Mouse (Mus musculus): ENCODE results near the gene Rer1. TPM values are rescaled to one million over a fixed set of nuclear protein-coding genes. Genes with fewer than 3 reads are reported as not detected.

The Rer1 gene
- total RNA-seq, 2 experiments from 2014 or later, result 62.2 to 67.3 TPM

DNA sequence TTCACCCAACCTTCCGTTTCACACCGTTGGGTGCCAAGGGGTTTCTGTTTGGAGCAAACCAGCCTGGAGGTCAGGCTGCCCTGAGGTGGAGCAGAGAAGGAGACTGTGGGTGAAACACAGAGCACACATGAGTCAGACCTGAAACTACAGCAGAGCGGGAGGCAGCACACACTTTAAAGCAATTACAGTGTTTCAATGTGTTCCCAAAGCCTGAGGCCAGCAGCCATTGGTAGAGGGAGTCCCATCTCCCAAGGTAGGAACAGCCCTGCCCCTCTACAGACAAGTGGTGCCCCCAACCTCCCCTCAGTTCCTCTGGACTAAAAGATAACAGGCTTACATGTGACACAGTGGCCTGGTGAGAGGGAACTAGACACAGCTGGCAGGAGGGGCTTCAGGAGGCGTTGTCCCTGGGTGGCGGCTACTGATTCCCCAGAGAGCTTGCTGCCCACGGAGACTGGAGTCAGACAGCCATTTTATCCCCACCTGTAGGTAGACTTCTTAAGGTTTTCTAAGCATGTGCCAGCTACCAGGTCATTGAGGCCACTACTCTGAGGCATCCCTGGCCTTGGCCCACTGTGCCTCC lies 31.3 kb upstream of the Rer1 start:
- no peak for DNase-seq (ENCODE audit: extremely low spot score in 1 of 2, low spot score in 1 of 2)

DNA sequence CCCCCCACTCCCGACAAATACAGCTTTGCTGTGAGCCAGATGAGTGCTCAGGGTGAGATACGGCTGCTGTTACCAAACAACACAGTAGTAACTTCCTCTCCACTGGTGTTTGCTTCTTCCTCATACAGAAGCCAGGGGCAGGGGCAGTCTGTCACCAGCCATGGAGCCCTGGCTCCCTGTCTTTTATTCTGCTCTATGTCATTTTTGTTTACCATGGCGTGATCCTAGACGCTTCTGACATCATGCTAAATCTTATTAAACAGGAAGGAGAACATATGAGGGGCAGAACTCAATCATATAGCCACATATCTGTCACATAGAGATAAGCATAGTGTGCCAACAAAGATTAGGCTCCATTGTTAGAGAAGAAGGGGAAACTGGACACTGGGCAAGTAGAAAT lies 30.4 kb upstream of the Rer1 start:
- no peak for DNase-seq (ENCODE audit: extremely low spot score in 1 of 2, low spot score in 1 of 2)

DNA sequence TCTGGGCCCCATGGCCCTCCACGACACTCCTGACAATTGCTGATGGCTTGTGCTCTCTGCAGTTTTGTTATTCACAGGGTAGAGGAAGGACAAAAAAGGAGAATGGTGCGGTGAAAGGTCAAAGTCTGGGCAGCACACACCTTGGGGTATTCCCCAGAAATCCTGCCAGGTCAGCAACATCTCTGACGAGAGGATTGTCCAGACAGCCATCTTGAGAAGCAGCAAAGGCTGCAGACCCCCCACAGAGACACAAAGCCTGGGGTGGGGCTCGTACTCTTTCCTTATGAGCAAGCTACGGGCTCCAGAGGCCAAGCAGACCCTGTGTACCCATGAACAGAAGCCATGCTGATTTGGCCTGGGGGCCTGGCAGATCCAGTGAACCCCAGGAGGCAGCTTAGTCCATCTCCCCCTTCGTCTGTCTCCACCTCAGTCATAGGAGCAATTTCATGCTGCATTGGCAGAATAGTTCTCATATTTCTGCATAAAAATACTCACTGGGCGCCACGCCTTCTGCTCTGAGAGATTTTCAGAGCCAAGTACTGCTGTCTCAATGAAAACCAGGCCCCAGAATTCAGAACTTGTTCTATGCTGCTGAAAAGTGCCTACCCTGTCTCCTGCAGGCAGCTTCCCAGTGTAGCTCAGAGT lies 27.7 kb upstream of the Rer1 start:
- no peak for DNase-seq (ENCODE audit: extremely low spot score in 1 of 2, low spot score in 1 of 2)

DNA sequence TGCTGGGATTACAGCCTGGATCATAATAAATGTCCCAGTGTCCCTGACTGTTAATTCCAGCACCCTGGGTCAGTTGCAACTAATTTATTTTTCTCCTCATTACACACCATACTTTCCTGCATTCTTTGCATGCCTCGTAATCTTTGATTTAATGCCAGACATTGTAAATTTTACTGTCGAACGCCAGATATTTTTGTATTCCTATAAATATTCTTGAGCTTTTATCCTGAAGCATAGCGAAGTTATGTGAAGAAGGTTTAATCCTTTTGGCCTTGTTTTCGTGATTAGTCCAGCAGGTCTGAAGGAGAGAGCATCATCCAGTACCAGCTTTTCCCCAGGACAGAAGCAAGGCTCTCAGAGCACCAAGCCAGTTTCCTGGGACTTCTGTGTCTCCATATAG lies 23.3 kb upstream of the Rer1 start:
- DNase-seq (ENCODE audit: extremely low spot score in 1 of 2, low spot score in 1 of 2), result no peak

DNA sequence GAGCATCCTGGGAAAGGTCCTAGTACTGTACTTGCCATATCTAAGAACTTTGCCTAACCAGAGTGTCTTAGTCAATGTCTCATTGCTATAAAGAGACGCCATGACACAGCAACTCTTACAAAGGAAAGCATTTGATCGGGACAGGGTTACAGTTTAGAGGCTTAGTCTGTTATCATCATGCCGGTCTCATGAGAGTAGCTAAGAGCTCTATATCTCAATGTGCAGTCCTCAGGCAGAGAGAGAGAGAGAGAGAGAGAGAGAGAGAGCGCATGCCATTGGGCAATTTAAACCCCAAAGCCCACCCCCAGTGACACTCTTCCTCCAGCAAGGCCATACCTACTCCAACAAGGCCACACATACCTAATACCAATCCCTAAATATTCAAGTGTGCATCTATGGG lies 21.7 kb upstream of the Rer1 start:
- DNase-seq (ENCODE audit: extremely low spot score in 1 of 2, low spot score in 1 of 2), result no peak

DNA sequence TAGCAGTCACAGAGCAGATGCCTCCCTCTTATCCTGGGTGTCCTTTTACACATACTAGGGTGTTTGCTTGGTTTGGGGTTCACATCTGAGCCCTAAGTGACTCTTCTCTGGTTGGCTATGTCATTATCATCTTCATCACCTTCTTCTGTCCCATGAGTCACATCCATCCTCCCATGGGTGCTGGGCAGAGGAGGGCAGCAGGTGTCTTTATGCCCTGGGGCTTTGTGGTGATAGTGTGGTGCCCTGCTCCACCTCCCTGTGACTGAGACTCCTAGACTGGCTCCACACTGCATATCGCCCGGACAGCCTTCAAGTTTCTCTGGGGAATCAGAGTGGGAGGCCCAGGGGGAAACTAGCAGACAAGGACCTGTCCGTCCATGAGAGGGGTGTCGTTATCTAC lies 12.4 kb upstream of the Rer1 start:
- DNase-seq (ENCODE audit: extremely low spot score in 1 of 2, low spot score in 1 of 2), result no peak

DNA sequence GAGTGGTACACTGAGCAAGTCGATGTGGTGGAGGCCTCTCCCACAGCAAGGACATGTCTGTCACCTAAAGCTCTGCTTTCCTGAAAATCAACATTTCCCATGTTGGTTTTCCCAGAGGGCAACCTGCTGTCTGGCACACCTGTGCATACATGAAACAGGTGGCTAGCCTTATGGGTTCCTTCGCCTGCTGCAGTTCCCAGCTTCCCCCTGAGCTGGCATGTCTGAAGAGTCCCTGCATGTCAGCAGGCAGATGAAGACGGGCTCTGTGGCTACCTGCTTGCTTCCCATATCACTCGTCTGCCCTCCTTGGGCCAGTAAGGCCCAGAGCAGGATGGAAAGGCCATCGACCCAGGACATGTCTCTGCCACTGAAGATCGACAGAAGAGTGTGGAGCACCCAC lies 11.3 kb upstream of the Rer1 start:
- DNase-seq (ENCODE audit: extremely low spot score in 1 of 2, low spot score in 1 of 2), result no peak

DNA sequence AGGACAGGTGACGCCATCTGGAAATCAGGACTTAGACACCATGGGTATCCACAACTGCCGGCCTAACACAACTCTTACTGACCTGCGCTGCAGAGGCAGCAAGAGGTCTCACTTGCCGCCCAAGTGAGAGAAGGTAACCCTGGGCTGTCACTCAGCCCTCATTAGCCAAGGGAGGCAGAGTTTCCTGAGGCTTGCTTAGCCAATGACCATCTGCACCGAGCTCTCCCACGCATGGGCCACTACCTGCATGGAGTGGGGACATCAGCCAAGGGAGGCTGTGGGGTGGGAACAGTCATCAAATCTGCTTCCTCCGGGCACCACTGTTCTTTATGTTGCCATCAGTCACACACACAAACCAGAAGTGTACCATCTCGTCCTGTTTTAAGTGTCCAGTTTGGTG lies 9.8 kb upstream of the Rer1 start:
- no peak for DNase-seq (ENCODE audit: extremely low spot score in 1 of 2, low spot score in 1 of 2)

DNA sequence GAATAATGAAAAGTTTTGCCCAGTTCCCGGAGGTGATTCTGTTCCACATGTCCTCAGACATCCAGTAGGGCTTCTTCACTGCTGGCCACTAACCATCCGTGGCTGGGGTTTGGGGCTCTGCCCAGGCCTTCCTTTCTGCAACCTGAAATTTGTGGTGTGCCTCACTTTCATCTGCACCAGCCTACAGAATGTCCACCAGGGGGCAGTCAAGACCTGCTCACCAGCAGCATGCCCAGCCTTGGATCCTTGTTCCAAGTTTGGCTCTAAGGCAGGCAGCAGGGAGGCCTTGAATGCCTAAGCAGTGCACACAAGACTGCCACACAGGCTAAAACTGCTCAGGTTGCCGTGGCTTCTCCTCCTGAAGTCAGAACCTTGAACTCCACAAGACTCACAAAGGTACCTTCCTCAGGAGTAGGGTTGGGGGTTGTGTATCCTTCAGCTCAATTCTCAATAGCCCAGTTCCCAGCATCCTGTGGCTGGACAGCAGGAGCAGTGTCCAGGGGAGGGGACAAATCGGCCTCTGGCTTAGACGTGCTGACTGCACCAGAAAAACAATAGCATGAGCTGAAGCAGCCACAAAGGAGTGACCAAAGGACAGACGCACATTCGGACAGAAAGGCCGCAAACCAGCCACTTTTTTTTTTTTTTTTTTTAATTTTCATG lies 9.2 kb upstream of the Rer1 start:
- DNase-seq (ENCODE audit: extremely low spot score in 1 of 2, low spot score in 1 of 2), result peak; percentile 70 to 83

DNA sequence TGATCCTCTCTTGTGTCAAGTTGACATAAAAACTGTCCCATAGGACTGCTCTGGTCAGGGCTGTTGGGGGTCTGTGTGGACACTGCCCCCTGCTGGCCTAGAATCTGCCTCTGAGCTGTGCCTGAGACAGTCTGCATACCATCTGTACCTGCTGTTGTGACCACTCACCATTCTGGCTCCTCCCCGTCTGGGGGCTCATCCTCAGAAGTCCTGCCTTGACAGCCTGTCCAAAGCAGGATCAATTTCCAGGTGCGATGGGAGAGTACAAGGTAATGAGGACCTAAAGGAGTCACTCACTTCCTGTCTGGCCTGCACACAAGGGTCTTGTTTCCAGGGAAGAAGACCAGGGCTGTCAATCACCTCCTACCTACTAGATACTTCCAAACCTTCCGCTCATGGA lies 8.4 kb upstream of the Rer1 start:
- DNase-seq (ENCODE audit: extremely low spot score in 1 of 2, low spot score in 1 of 2), result peak in 1 of 2 experiments; percentile 53

DNA sequence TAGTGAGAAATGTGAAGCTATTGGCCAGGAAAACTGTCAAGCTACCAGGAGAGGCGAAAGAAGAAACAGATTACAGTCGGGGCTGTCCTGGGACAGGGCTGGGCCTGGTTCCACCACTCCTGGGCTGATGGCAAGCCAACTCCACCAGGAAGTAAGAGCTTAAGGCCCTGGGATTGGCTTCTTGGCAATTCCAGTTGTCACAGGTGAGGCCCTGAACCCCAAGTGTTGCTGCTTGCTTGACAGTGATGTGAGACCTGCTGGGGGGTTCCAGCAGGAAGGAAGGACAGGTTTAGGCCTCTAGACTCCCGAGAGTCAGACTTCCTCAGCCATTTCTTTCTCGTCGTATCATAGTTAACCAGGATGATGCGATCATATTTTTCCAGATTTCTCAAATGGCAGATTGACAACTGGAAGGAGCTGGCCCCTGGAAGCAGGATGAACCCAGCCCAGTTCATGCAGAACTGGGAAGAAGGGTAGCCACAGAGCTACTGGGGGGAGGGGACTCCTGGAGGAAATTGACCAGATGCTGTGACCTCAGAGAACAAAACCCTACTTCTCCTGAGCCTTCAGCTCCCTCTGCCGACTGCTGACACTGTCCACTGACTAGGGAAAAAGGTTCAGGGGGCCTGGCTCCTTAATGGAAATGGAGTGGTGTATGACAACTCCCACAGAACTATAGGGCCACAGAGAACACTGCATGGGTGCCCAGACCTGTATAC lies 7.4 kb upstream of the Rer1 start:
- DNase-seq (ENCODE audit: extremely low spot score in 1 of 2, low spot score in 1 of 2), result no peak

DNA sequence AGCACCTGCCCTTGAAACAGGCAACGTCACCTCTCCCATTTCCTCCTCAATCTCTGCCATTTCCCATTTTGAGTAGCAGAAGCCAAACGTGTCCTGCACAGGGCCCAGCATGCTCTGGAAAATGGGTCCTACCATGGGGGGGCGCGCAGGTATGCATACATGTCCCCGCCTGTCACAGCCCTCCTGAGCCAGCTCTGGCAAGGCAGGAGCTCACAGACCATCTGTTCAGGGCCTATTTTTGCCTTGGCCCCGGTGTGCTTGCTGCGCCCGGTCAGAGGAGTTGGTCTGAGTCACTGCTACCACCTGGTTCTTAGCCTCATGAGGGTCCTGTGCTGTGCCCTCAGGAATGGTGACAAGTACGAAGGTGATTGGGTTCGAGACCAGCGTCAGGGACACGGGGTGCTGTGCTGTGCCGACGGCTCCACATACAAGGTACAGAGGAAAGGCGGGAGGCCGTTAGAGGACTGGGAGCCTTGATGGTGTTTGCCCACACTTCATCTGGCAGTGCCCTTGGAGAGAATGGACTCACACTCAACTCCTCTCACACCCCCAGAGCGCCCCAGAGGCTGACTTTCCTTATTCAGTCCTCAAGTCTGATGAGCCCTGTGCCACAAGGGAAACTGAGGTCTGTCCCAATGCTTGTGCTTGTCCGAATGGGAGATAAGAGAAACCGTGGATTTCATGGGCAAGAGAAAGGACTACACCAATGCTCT lies 6.7 kb upstream of the Rer1 start:
- DNase-seq (ENCODE audit: extremely low spot score in 1 of 2, low spot score in 1 of 2), result no peak

DNA sequence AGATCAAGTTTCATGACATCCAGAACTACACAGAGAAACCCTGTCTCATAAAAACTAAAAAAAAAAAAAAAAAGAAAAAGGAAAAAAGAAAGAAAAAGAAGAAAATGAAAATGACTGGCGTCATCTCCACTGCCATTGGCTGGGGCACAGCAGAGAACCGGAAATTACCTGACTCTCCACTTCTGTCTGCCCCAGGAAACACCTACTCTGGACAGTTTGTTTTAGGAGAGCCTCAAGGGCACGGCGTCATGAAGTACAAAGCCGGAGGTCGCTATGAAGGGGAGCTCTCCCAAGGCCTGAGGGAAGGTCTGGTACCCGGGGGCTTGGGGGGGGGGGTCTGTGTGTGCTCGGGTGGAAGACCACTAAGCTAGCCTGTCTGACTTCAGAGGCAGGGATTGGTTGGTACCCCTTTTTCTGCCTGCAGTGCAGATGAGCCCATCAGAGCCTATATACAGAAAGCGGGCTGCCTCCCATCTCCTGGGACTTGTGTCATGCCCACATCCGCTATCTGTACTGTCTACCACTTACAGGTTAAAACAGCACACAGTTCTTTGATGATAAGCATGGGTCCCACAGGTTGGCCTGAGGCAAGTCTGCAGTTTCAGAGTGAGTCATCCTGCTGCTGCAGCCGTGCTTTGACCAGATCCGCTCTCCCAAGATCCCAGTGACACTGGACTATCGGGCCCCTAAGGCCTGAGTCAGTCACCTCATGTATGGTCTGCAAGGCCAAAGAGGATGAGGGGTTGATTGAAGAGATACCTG lies 4.7 kb upstream of the Rer1 start:
- DNase-seq (ENCODE audit: extremely low spot score in 1 of 2, low spot score in 1 of 2), result no peak

DNA sequence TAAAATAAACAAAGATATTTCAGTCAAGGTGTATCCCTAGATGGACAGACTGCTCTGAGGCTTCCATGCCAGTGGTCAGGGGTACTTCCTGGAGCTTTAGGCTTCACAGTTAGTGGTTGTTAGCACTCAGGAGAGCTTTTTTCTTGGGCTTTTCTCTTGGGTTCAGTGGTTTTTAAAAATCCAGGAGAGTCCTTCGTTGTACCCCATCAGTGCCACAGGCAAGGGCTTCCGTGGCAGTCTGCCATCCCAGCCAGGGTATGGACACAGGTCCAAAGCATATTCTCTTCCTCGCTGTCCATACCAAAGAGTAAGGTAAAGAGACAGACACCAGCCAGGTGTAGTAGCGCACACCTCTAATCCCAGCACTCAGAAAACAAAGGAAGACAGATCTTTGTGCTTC lies 4.0 kb upstream of the Rer1 start:
- no peak for DNase-seq (ENCODE audit: extremely low spot score in 1 of 2, low spot score in 1 of 2)

DNA sequence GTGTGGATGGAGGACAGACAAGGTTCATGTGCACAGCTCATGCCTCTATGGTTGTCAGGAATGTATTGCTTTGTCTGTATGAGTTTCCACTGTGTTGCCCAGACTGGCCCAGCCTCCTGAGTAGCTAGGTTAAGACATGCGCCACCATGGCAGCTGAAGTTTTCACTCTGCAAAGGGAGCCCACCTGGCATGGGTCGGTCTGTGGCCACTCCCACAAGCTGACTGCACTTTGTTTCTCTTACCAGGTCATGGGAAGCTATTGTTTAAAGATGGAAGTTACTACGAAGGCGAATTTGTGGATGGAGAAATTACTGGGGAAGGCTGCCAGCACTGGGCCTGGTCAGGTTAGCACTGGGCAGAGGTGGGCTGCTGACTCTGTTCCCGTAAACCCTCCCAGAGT lies 3.1 kb upstream of the Rer1 start:
- DNase-seq (ENCODE audit: extremely low spot score in 1 of 2, low spot score in 1 of 2), result no peak

DNA sequence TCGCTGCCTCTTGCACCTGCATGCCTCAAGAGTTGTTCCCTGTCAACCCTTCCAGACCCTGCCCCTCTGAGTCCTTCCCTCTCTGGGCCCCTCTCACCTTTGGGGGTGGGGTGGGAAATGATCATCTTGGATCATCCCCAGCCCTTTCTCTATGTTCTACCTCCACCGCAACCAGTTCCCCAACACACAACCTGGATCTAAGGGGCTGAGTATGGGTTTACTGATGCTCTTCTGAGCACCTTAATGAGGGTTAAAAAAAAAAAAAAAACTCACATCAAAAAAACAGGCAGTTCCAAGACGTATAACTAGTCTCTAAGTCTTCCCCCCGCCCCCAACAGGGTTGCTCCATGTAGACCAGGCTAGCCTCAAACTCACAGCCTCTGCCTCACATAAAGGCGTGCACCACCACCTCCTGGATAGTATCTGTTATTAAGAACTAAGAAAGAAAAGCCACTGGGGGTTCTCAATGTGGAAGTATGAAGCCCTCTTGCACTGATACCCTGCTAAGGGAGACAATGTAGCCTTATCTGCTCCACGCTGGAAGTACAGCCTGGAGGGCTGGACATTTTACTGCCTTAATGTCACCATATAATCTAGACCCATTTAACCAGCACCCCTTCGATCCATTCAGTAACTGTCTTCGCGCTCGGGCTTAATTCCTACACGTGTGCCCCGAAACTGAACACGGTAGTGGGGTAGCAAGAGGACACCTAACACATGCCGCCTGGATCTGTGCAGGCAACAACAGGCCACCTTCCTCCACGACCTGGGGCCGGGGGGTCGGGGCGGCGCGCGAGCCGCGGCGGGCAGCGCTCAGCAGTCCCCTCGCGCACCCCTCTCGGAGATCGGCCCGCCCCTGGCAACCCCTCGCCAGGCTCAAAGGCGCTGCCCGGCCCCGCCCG lies 725 bp downstream of the Rer1 start:
- no peak for DNase-seq (ENCODE audit: extremely low spot score in 1 of 2, low spot score in 1 of 2)

DNA sequence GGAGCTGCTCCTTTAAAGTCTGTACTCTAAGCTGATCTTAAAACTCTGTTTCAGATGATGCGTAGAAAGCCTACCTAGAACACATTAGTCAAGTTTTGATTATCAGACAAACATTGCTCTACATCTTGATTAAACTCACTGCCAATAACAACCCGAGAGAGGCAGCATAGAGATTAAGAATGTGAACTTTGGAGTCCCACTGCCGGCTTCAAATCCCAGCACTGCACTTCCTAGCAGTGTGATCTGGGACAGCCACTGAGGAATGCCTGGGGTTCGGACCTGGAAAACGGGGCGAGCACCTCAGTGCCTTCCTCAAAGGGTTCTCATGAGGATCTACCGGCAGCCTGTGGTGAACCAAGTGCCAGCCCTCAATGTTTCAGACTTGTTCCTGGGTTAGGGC lies 1.8 kb downstream of the Rer1 start:
- no peak for DNase-seq (ENCODE audit: extremely low spot score in 1 of 2, low spot score in 1 of 2)

DNA sequence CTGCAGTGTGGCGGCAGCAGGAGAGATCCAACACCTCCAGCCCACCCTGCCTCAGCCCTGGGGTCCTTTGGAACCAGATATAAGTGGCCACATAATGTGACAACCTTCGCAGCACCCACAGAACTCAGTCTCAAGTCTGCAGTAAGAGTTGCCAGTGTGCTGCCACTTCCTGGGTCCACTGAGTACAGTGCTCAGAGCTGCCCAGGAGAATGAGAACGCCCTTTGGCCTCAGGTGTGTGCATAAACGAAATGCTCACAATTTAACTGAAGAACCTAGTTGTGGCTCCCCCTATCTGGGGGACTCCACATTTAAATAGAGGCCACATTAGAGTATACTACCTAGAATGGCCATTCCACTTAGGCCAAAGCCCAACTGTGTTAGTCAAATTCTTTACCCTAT lies 2.6 kb downstream of the Rer1 start:
- no peak for DNase-seq (ENCODE audit: extremely low spot score in 1 of 2, low spot score in 1 of 2)

DNA sequence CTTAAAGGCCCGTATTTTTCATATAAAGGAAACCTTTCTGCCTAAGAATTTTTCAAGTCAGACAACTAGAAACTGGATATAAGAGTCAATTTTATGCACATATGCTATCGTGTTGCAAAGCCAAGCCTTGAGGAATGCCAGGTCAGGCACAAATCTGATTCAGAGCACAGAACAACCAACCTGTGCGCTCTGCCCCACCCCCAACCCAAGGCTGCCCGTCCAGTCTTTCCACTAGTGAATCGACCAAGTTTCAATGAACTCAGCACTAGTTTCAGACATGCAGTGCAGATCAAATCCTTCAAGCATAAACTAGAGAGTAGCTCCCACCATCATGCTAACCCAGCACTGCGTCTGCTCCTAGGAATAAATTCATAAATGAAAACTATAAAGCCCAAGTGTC lies 6.5 kb downstream of the Rer1 start:
- DNase-seq (ENCODE audit: extremely low spot score in 1 of 2, low spot score in 1 of 2), result no peak

Data from layer of hippocampus, postnatal 25 days (tissue).